Mouse (Mus musculus): ENCODE measurements at regions not wholly inside any gene's neighbourhood (a gene's known extent, or its start where the extent isn't known, plus 50 kb on each side); places are given as distances from the start of the nearest gene placed in this dataset.

DNA sequence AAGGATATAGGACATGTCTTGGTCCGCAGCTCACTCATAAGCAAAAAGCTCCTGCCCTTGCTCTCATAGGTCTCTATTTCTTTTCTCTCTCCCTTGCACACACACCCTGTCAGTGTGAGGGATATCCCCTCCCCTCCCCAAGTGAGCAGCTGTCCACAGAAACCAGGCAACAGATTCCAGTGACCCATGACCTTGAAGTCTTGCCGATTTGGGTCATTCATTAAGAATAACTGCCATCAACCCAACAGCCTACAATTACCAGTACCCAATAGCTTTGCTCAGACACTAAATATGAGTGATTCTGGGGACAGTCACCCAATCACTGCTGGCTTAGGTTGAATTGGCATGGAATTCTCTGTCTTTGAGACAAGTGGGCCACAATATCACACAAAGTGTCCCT lies 678.6 kb downstream of the Cypt12 start:
- no peak for DNase-seq (ENCODE audit: extremely low read depth)
- no peaks in the 10 kb centered on the region for H3K9me3 ChIP-seq (replicated peaks; ENCODE audit: low read length)
- H3K9ac ChIP-seq (ENCODE audit: insufficient read depth, low read depth), result no peak overlapping the region
- H3K4me2 ChIP-seq (ENCODE audit: insufficient read depth, low read depth, poor library complexity, severe bottlenecking), result no peak overlapping the region
- no peak overlapping the region for H3K27ac ChIP-seq (ENCODE audit: insufficient read depth, low read depth)
- in situ Hi-C loops (cut with MboI; ENCODE audit: low pct_ligation_motif_present, low pct_unique_long_range_greater_than_20kb, low sequenced_read_pairs) (no loop called here), dilution Hi-C loops (cut with MboI; ENCODE audit: extremely low pct_ligation_motif_present, extremely low pct_unique_long_range_greater_than_20kb, low sequenced_read_pairs) (no loop called here)
- H3K27me3 ChIP-seq (replicated peaks), result no peaks in the 10 kb centered on the region
- no peak overlapping the region for H3K4me3 ChIP-seq (replicated peaks in 1 of 3; ENCODE audit: low read depth in 2 of 3, low read length in 2 of 3, poor library complexity in 1 of 3)
- TF ChIP-seq JUND (conservative IDR thresholded peaks at IDR 0.05; ENCODE audit: low read depth, low read length), result no peak
- no peaks in the 10 kb centered on the region for H3K79me2 ChIP-seq (replicated peaks; ENCODE audit: control insufficient read depth, extremely low read depth, insufficient read depth, poor library complexity, severe bottlenecking)
- no peaks in the 10 kb centered on the region for H3K36me3 ChIP-seq (replicated peaks in 1 of 2; ENCODE audit: control insufficient read depth in 1 of 2, insufficient read depth in 1 of 2, low read length in 1 of 2)
- peaks cover 0 to 10% of the 10 kb centered on the region in 2 experiments; a peak in 2 of 4 replicates for H3K4me1 ChIP-seq (ENCODE audit: control insufficient read depth in 1 of 2, insufficient read depth in 2 of 2)

DNA sequence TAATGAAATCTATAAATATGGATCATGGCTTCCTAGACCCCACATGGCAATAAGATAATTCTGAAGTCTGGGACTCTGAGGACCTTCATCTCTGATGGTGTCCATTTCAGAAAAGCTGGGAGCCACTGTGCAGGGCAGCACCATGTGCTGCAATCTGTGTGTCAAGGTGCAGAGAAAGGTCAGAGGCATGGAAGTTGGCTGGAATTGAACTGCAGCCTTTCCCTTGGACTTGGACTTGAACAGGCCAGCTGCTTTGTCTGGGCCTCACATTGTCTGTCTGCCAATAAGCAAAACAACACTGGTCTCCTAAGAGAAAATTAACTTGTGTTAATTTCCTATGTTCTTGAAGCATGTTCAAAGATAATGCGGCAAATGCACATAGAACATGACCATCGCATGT lies 681.0 kb downstream of the Cypt12 start:
- TF ChIP-seq EP300 (IDR thresholded peaks at IDR 0.05; ENCODE audit: low read length) (no peak), RCOR1 (conservative IDR thresholded peaks at IDR 0.05; ENCODE audit: low read depth, low read length) (no peak), ELF1 (IDR thresholded peaks at IDR 0.05; ENCODE audit: low read depth, low read length) (no peak), POLR2AphosphoS2 (IDR thresholded peaks at IDR 0.05; ENCODE audit: low read depth, low read length) (no peak), HCFC1 (IDR thresholded peaks at IDR 0.05; ENCODE audit: low read depth, low read length) (no peak), POLR2A (IDR thresholded peaks at IDR 0.05; ENCODE audit: low read depth, low read length) (no peak), IRF4 (IDR thresholded peaks at IDR 0.05; ENCODE audit: low read depth, low read length) (no peak), BHLHE40 (IDR thresholded peaks at IDR 0.05; ENCODE audit: low read depth, low read length) (no peak), UBTF (IDR thresholded peaks at IDR 0.05; ENCODE audit: low read depth, low read length) (no peak), TCF12 (IDR thresholded peaks at IDR 0.05; ENCODE audit: low read depth, low read length) (no peak), USF2 (conservative IDR thresholded peaks at IDR 0.05; ENCODE audit: low read depth, low read length) (no peak), CTCF (conservative IDR thresholded peaks at IDR 0.05 in 1 of 2, IDR thresholded peaks at IDR 0.05 in 1 of 2; ENCODE audit: low read depth in 2 of 2, low read length in 2 of 2) (no peak), NELFE (IDR thresholded peaks at IDR 0.05; ENCODE audit: low read depth, low read length) (no peak), TBP (conservative IDR thresholded peaks at IDR 0.05; ENCODE audit: low read depth, low read length) (no peak), E2F4 (IDR thresholded peaks at IDR 0.05; ENCODE audit: insufficient replicate concordance, low read depth, low read length) (no peak), MAZ (IDR thresholded peaks at IDR 0.05; ENCODE audit: low read depth, low read length) (no peak), MYC (IDR thresholded peaks at IDR 0.05; ENCODE audit: low read depth, low read length) (no peak), GABPA (IDR thresholded peaks at IDR 0.05; ENCODE audit: insufficient replicate concordance, low read depth, low read length) (no peak)
- Histone ChIP-seq H3K4me2 (ENCODE audit: insufficient read depth, low read depth, poor library complexity, severe bottlenecking) (no peak overlapping the region), H3K79me2 (replicated peaks; ENCODE audit: control insufficient read depth, extremely low read depth, insufficient read depth, poor library complexity, severe bottlenecking) (no peaks in the 10 kb centered on the region), H3K9ac (ENCODE audit: insufficient read depth, low read depth) (no peak overlapping the region), H3K27me3 (replicated peaks) (no peaks in the 10 kb centered on the region), H3K36me3 (replicated peaks in 1 of 2; ENCODE audit: control insufficient read depth in 1 of 2, insufficient read depth in 1 of 2, low read length in 1 of 2) (no peaks in the 10 kb centered on the region), H3K4me3 (replicated peaks in 1 of 3; ENCODE audit: low read depth in 2 of 3, low read length in 2 of 3, poor library complexity in 1 of 3) (no peak overlapping the region), H3K27ac (ENCODE audit: insufficient read depth, low read depth) (no peak overlapping the region), H3K9me3 (replicated peaks; ENCODE audit: low read length) (no peaks in the 10 kb centered on the region), H3K4me1 (ENCODE audit: control insufficient read depth in 1 of 2, insufficient read depth in 2 of 2) (peaks cover 0 to 1% of the 10 kb centered on the region in 2 experiments; a peak in 2 of 4 replicates)
- in situ Hi-C loops (cut with MboI; ENCODE audit: low pct_ligation_motif_present, low pct_unique_long_range_greater_than_20kb, low sequenced_read_pairs) (no loop called here), dilution Hi-C loops (cut with MboI; ENCODE audit: extremely low pct_ligation_motif_present, extremely low pct_unique_long_range_greater_than_20kb, low sequenced_read_pairs) (no loop called here)
- no peak for DNase-seq (ENCODE audit: extremely low read depth)

Measured in CH12.LX (cell line).